Mouse (Mus musculus) embryonic stem cell, embryonic (primary cell): ENCODE measurements around the gene Ric1.

Source experiments
- CTCF ChIA-PET, 4 experiments: fragments of 300-600 bp in 2 of 4; fragments of 350-600 bp in 2 of 4; sonication (Branson Sonifier 250); formaldehyde crosslinking; loops; one replicate each; lab custom pipeline; 2022; ENCODE audit warnings: inconsistent platforms in 2 of 4; lab: Charles Lee
- POLR2A ChIA-PET, 4 experiments: fragments of 300-600 bp in 2 of 4; fragments of 350-600 bp in 2 of 4; sonication (Branson Sonifier 250); formaldehyde crosslinking; loops; one replicate each; lab custom pipeline; 2022; ENCODE audit warnings: antibody characterized with exemption in 4 of 4, inconsistent platforms in 1 of 4; lab: Charles Lee

Ric1 gene

GRCm38 (mm10) chr19:29494454-29494853, 27.6 kb upstream of the Ric1 start:
- POLR2A ChIA-PET = interaction anchor here in 3 of 4 experiments (0.7 to 1.1 kb wide), 3 partner anchors 24 to 427 kb away, joined by 3 read pairs; partner anchors contain the start of genes Cd274 (in 1 of the 3) and Plgrkt (in 1 of the 3)
- CTCF ChIA-PET = interaction anchor here in 1 of 4 experiments (1.5 kb wide), 1 partner anchor 10 kb away, joined by 3 read pairs; no protein-coding TSS in a partner anchor

GRCm38 (mm10) chr19:29496001-29496597, 26.0 kb upstream of the Ric1 start:
- POLR2A ChIA-PET = no interaction called here

GRCm38 (mm10) chr19:29496786-29497557, 25.1 kb upstream of the Ric1 start:
- POLR2A ChIA-PET = interaction anchor here in 3 of 4 experiments (0.5 to 0.7 kb wide), 4 partner anchors 46 to 314 kb away, joined by 3 to 5 read pairs (median 3); no protein-coding TSS in a partner anchor
- CTCF ChIA-PET = interaction anchor here in 2 of 4 experiments (0.7 to 1.0 kb wide), 2 partner anchors 45 to 142 kb away, joined by 4 to 7 read pairs; no protein-coding TSS in a partner anchor

More at GRCm38 (mm10) chr19:29496001-29496597, 26.0 kb upstream of the Ric1 start:
- CTCF ChIA-PET = interaction anchor here in 2 of 4 experiments (0.5 to 1.5 kb wide), 5 partner anchors 8 to 1354 kb away, joined by 3 to 8 read pairs (median 4); no protein-coding TSS in a partner anchor

GRCm38 (mm10) chr19:29497874-29498273, 24.2 kb upstream of the Ric1 start:
- ChIA-PET POLR2A (interaction anchor here in 2 of 4 experiments (0.6 to 0.7 kb wide), 2 partner anchors 145 to 313 kb away, joined by 3 to 4 read pairs; no protein-coding TSS in a partner anchor), CTCF (no interaction called here)

- ChIA-PET CTCF (no interaction called here), POLR2A (no interaction called here)
Observed at GRCm38 (mm10) chr19:29498842-29499456, 23.1 kb upstream of the Ric1 start.

GRCm38 (mm10) chr19:29500333-29500732, 21.7 kb upstream of the Ric1 start:
- POLR2A ChIA-PET = interaction anchor here in 2 of 4 experiments (0.7 to 2.7 kb wide), 4 partner anchors 16 to 1188 kb away, joined by 4 to 11 read pairs (median 6); no protein-coding TSS in a partner anchor
- CTCF ChIA-PET = interaction anchor here (0.5 to 3.4 kb wide), 23 partner anchors 9 to 436 kb away, joined by 3 to 40 read pairs (median 6); partner anchors contain the start of gene Ric1 (in 1 of the 4)

GRCm38 (mm10) chr19:29501106-29501505, 21.0 kb upstream of the Ric1 start:
- ChIA-PET CTCF (interaction anchor here (0.5 to 3.4 kb wide), 88 partner anchors 8 to 1056 kb away, joined by 3 to 40 read pairs (median 4); partner anchors contain the start of genes Cd274 (in 2 of the 4), Plgrkt (in 2 of the 4), Ric1 (in 2 of the 4) and Rln1 (in 2 of the 4)), POLR2A (interaction anchor here in 3 of 4 experiments (0.6 to 2.7 kb wide), 19 partner anchors 15 to 1189 kb away, joined by 3 to 11 read pairs (median 4); partner anchors contain the start of gene Cdc37l1 (in 1 of the 3))

GRCm38 (mm10) chr19:29501507-29501906, 20.6 kb upstream of the Ric1 start:
- ChIA-PET CTCF (interaction anchor here (0.5 to 3.4 kb wide), 93 partner anchors 8 to 1056 kb away, joined by 3 to 40 read pairs (median 4); partner anchors contain the start of genes Cd274 (in 3 of the 4), Plgrkt (in 3 of the 4), Ermp1 (in 2 of the 4) and Ric1 (in 2 of the 4)), POLR2A (interaction anchor here (0.6 to 2.7 kb wide), 20 partner anchors 14 to 682 kb away, joined by 3 to 11 read pairs (median 4); partner anchors contain the start of gene Cdc37l1 (in 1 of the 4))

GRCm38 (mm10) chr19:29504131-29504530, 18.0 kb upstream of the Ric1 start:
- ChIA-PET CTCF (interaction anchor here in 2 of 4 experiments (0.6 to 1.0 kb wide), 3 partner anchors 9 to 237 kb away, joined by 3 to 9 read pairs (median 3); no protein-coding TSS in a partner anchor), POLR2A (no interaction called here)

- ChIA-PET CTCF (interaction anchor here in 1 of 4 experiments (0.8 kb wide), 1 partner anchor 58 kb away, joined by 3 read pairs; no protein-coding TSS in a partner anchor), POLR2A (interaction anchor here in 2 of 4 experiments (1.1 kb wide), 2 partner anchors 10 to 17 kb away, joined by 3 to 4 read pairs; no protein-coding TSS in a partner anchor)
Observed at GRCm38 (mm10) chr19:29505617-29506016, 16.5 kb upstream of the Ric1 start.

GRCm38 (mm10) chr19:29508208-29508607, 13.9 kb upstream of the Ric1 start:
- POLR2A ChIA-PET = no interaction called here
- CTCF ChIA-PET = no interaction called here

GRCm38 (mm10) chr19:29509857-29510256, 12.2 kb upstream of the Ric1 start:
- ChIA-PET POLR2A (interaction anchor here in 1 of 4 experiments (1.5 kb wide), 1 partner anchor 12 kb away, joined by 4 read pairs; the partner anchor contains the start of gene Ric1), CTCF (interaction anchor here in 2 of 4 experiments (0.9 to 1.3 kb wide), 2 partner anchors 9 to 154 kb away, joined by 3 to 4 read pairs; no protein-coding TSS in a partner anchor)

- POLR2A ChIA-PET = interaction anchor here in 1 of 4 experiments (0.9 kb wide), 1 partner anchor 10 kb away, joined by 4 read pairs; no protein-coding TSS in a partner anchor
- CTCF ChIA-PET = no interaction called here
Observed at GRCm38 (mm10) chr19:29511826-29512225, 10.3 kb upstream of the Ric1 start.

GRCm38 (mm10) chr19:29513111-29513766, 8.8 kb upstream of the Ric1 start:
- POLR2A ChIA-PET = interaction anchor here in 3 of 4 experiments (0.6 to 0.7 kb wide), 3 partner anchors 8 to 141 kb away, joined by 3 read pairs; partner anchors contain the start of gene Ric1 (in 1 of the 3)
- CTCF ChIA-PET = no interaction called here

GRCm38 (mm10) chr19:29514130-29514529, 8.0 kb upstream of the Ric1 start:
- ChIA-PET CTCF (no interaction called here), POLR2A (no interaction called here)

GRCm38 (mm10) chr19:29515386-29515785, 6.7 kb upstream of the Ric1 start:
- ChIA-PET POLR2A (interaction anchor here in 3 of 4 experiments (0.6 to 4.0 kb wide), 7 partner anchors 10 to 448 kb away, joined by 3 to 11 read pairs (median 3); no protein-coding TSS in a partner anchor), CTCF (interaction anchor here in 2 of 4 experiments (1.0 to 1.4 kb wide), 2 partner anchors 14 kb away, joined by 4 to 15 read pairs; no protein-coding TSS in a partner anchor)

GRCm38 (mm10) chr19:29515991-29516390, 6.1 kb upstream of the Ric1 start:
- ChIA-PET CTCF (interaction anchor here in 2 of 4 experiments (1.0 to 1.4 kb wide), 2 partner anchors 14 kb away, joined by 4 to 15 read pairs; no protein-coding TSS in a partner anchor), POLR2A (interaction anchor here in 3 of 4 experiments (0.6 to 4.0 kb wide), 7 partner anchors 10 to 449 kb away, joined by 3 to 11 read pairs (median 3); no protein-coding TSS in a partner anchor)
